Mouse (Mus musculus) liver, embryonic 14.5 days (tissue): Measurements from ENCODE around the gene Csf1. TPM values are rescaled to one million over a fixed set of nuclear protein-coding genes. Genes with fewer than 3 reads are reported as not detected.

Experiments used
- ATAC-seq: fragments of 200-750 bp; cut with Nextera tagmentation; 2 replicates; pipeline ENCODE4 v1.8.0; 2017; ENCODE audit warnings: moderate number of reproducible peaks, mild to moderate bottlenecking, moderate library complexity; ENCODE audit not compliant: insufficient read depth
- DNase-seq, 3 experiments: peaks; one replicate each; pipeline ENCODE4 v3.0.0-alpha.2; 2012 to 2013; ENCODE audit warnings: low read depth in 3 of 3, low spot score in 3 of 3
- H3K27ac ChIP-seq: fragments of 300-500 bp; sonication (generic); 2 replicates; pipeline ENCODE4 v1.5.1; 2014; ENCODE audit warnings: moderate library complexity, mild to moderate bottlenecking, control low read depth, inconsistent platforms
- H3K27me3 ChIP-seq: fragments of 300-500 bp; sonication (generic); 2 replicates; pipeline ENCODE4 v1.6.1; 2014; ENCODE audit warnings: mild to moderate bottlenecking, low read length, moderate library complexity; ENCODE audit not compliant: control insufficient read depth, insufficient read depth
- H3K36me3 ChIP-seq: fragments of 300-500 bp; sonication (generic); replicated peaks from 2 replicates; pipeline ENCODE4 v1.6.1; 2014; ENCODE audit warnings: low read depth; ENCODE audit not compliant: control insufficient read depth, insufficient read depth
- H3K4me1 ChIP-seq, 2 experiments: fragments of 200-500 bp in 1 of 2; fragments of 300-500 bp in 1 of 2; sonication (generic) in 1 of 2; replicated peaks; 2 replicates each; pipeline ENCODE4 v1.6.1; 2012 to 2014; ENCODE audit warnings: antibody characterized with exemption in 1 of 2, inconsistent platforms in 1 of 2, low read length in 1 of 2; ENCODE audit not compliant: control insufficient read depth in 2 of 2, insufficient read depth in 2 of 2
- H3K4me2 ChIP-seq: fragments of 300-500 bp; sonication (generic); 2 replicates; pipeline ENCODE4 v1.6.1; 2014; ENCODE audit warnings: low read depth, mild to moderate bottlenecking, control low read depth, moderate library complexity
- H3K4me3 ChIP-seq, 2 experiments: fragments of 200-500 bp in 1 of 2; fragments of 300-500 bp in 1 of 2; sonication (generic) in 1 of 2; 2 replicates each; pipeline ENCODE4 v1.5.1; 2012 to 2014; ENCODE audit warnings: low read depth in 2 of 2, low read length in 2 of 2, mild to moderate bottlenecking in 2 of 2, control low read depth in 1 of 2, inconsistent platforms in 1 of 2, moderate library complexity in 1 of 2; ENCODE audit not compliant: insufficient read depth in 1 of 2
- H3K9ac ChIP-seq: fragments of 300-500 bp; sonication (generic); replicated peaks from 2 replicates; pipeline ENCODE4 v1.6.1; 2014; ENCODE audit warnings: mild to moderate bottlenecking, control low read depth, moderate library complexity
- H3K9me3 ChIP-seq: fragments of 300-500 bp; sonication (generic); 2 replicates; pipeline ENCODE4 v1.6.1; 2016; ENCODE audit warnings: low read length, mixed read lengths; ENCODE audit not compliant: control insufficient read depth
- CTCF ChIP-seq: IDR thresholded peaks from 2 replicates; pipeline ENCODE4 v1.5.1; 2016; ENCODE audit warnings: antibody characterized with exemption, low read depth, control low read depth
- EP300 ChIP-seq: IDR thresholded peaks from 2 replicates; pipeline ENCODE4 v1.6.1; 2016; ENCODE audit warnings: antibody characterized with exemption, low read depth
- WGBS: fragments of 180-500 bp; shearing (Covaris S2); extraction: QIAGEN DNeasy Blood & Tissue Kit; methylation state at CpG from one replicate; pipeline ENCODE4 v1.1.7; 2014; ENCODE audit not compliant: insufficient replicate concordance; 5-methylcytosine and 5-hydroxymethylcytosine counted together
- polyA plus RNA-seq, 2 experiments: library from polyadenylated mRNA; depleted of rRNA in 1 of 2; stranded (reverse) in 1 of 2; unstranded in 1 of 2; fragments of >200 nt; fragmentation: Nextera tagmentation in 1 of 2; extraction: Ambion mirVana in 1 of 2; gene quantifications; 2 replicates each; pipeline versions ENCODE4 v1.2.1 to v1.2.3; 2012 to 2014

The Csf1 gene
- polyA plus RNA-seq, 2 experiments: 4.4 to 5.9 TPM

GRCm38 (mm10) chr3:107781304-107781703 lies 21.0 kb upstream of the Csf1 start:
- Histone ChIP-seq H3K27me3 (no peaks in the 10 kb centered on the region), H3K4me1 (0 out of 4 replicates have a peak, but pooled peaks cover 0 to 2% of the 10 kb centered on the region in 2 experiments), H3K4me2 (no peak overlapping the region), H3K27ac (no peak overlapping the region), H3K36me3 (no peaks in the 10 kb centered on the region), H3K9me3 (no peaks in the 10 kb centered on the region), H3K4me3 (no peak overlapping the region), H3K9ac (no peak overlapping the region)
- DNase-seq (no peak), ATAC-seq (no peak)
- 44% methylated on average over 5 of the region's 5 CpGs for WGBS
- no peak for TF ChIP-seq CTCF

- DNase-seq (no peak), ATAC-seq (no peak)
- Histone ChIP-seq H3K4me1 (0 out of 4 replicates have a peak, but pooled peaks cover 0 to 3% of the 10 kb centered on the region in 2 experiments), H3K9ac (no peak overlapping the region), H3K4me2 (no peak overlapping the region), H3K36me3 (no peaks in the 10 kb centered on the region), H3K9me3 (no peaks in the 10 kb centered on the region), H3K27ac (no peak overlapping the region), H3K4me3 (no peak overlapping the region), H3K27me3 (0 out of 2 replicates have a peak, but pooled peaks cover 2% of the 10 kb centered on the region)
- 50% methylated on average over 6 of the region's 6 CpGs for WGBS
- no peak for TF ChIP-seq EP300
- TF ChIP-seq CTCF: no peak
Observed at GRCm38 (mm10) chr3:107778016-107778415, 17.7 kb upstream of the Csf1 start.

- TF ChIP-seq CTCF (no peak), EP300 (no peak)
- Histone ChIP-seq H3K9ac (no peak overlapping the region), H3K27ac (no peak overlapping the region), H3K4me1 (0 out of 4 replicates have a peak, but pooled peaks cover 0 to 3% of the 10 kb centered on the region in 2 experiments), H3K4me2 (no peak overlapping the region), H3K9me3 (no peaks in the 10 kb centered on the region), H3K27me3 (0 out of 2 replicates have a peak, but pooled peaks cover 2% of the 10 kb centered on the region), H3K36me3 (no peaks in the 10 kb centered on the region), H3K4me3 (no peak overlapping the region)
- WGBS: 31% methylated on average over 3 of the region's 3 CpGs
- DNase-seq (no peak), ATAC-seq (no peak)
Observed at GRCm38 (mm10) chr3:107776295-107776694, 16.0 kb upstream of the Csf1 start.

DNA sequence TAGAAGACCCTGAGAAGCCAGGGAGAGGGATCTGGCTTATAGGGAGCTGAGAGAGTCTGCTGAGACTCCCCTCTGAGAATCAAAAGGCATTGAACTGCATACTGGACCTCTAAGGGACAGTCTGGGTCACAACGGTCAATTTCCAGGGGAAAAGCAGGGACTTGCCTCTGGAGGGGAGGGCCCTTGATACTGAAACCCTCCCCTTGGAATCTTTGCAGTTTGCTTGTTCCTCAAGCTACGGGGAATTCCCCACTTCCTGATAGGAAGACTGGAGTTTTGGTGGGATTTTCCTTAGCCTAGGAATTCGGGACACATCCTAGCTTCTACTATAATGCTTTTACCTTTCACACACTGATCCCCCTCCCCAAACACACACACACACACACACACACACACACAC lies 15.5 kb upstream of the Csf1 start:
- 21% methylated on average over 3 of the region's 3 CpGs for WGBS
- Histone ChIP-seq H3K9me3 (no peaks in the 10 kb centered on the region), H3K36me3 (no peaks in the 10 kb centered on the region), H3K4me1 (0 out of 4 replicates have a peak, but pooled peaks cover 0 to 3% of the 10 kb centered on the region in 2 experiments), H3K4me3 (no peak overlapping the region), H3K9ac (no peak overlapping the region), H3K27ac (no peak overlapping the region), H3K27me3 (0 out of 2 replicates have a peak, but pooled peaks cover 2% of the 10 kb centered on the region), H3K4me2 (no peak overlapping the region)
- no peak for DNase-seq
- ATAC-seq: no peak
- no peak for TF ChIP-seq EP300
- no peak for TF ChIP-seq CTCF

DNA sequence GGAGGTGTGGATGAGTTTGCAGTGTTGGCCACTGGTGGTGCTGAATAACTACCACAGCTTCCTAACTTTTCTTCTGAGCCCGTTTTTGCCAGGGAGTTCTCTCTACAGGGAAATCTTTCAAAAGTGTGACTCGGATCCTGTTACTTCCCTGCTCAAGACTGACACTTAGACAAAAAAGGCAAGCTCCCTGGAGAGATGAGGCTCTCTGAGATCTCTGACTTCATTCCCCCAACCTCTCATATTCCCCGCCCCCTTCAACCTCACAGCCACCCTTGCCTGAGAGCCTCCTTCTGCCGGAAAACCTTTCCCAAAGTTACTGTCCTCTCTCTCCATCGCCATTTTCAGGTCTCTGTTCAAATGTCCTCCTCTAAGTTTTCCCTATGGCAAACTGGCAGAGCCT lies 14.8 kb upstream of the Csf1 start:
- DNase-seq: no peak
- Histone ChIP-seq H3K4me3 (no peak overlapping the region), H3K9me3 (no peaks in the 10 kb centered on the region), H3K27me3 (0 out of 2 replicates have a peak, but pooled peaks cover 2% of the 10 kb centered on the region), H3K4me1 (0 out of 4 replicates have a peak, but pooled peaks cover 0 to 3% of the 10 kb centered on the region in 2 experiments), H3K36me3 (no peaks in the 10 kb centered on the region), H3K4me2 (no peak overlapping the region), H3K27ac (no peak overlapping the region), H3K9ac (no peak overlapping the region)
- 39% methylated on average over 5 of the region's 5 CpGs for WGBS
- TF ChIP-seq EP300: no peak
- no peak for TF ChIP-seq CTCF
- no peak for ATAC-seq
